Mouse (Mus musculus) lung, postnatal 0 days (tissue): ENCODE measurements around the gene Nubpl.

Source experiments
- CTCF ChIP-seq: IDR thresholded peaks from 2 replicates; pipeline ENCODE4 v1.5.1; 2016; ENCODE audit warnings: antibody characterized with exemption, mild to moderate bottlenecking
- EP300 ChIP-seq: IDR thresholded peaks from 2 replicates; pipeline ENCODE4 v1.6.1; 2016; ENCODE audit warnings: antibody characterized with exemption, mild to moderate bottlenecking, control low read depth

DNA sequence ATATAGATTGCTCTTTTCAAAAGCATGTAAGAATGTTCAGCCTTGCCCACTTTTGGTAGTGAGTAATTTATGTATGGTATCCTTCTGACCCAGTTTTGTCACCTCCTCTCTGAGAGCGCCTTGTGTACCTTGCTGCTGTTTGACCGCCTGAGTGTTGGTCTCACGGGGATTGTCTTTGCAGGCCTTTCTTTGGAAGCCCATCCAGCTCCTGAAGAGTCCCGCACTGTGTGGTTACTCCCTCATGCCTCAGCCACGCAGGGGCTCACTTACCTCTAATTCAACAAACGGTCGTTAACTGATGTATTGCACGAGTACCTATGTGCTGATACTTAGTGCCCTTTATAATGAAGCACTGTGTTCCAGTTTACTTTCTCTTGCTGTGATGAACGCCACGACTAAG lies 192.1 kb downstream of the Nubpl start:
- TF ChIP-seq CTCF, result no peak
- no peak for TF ChIP-seq EP300
